Mouse (Mus musculus) stomach, embryonic 14.5 days (tissue): ENCODE data around the gene Dhh. TPM values are rescaled to one million over a fixed set of nuclear protein-coding genes. Genes with fewer than 3 reads are reported as not detected.

Experiments used
- ATAC-seq: fragments of 200-750 bp; cut with Nextera tagmentation; 2 replicates; pipeline ENCODE4 v1.8.0; 2017; ENCODE audit warnings: low read depth, moderate TSS enrichment; ENCODE audit not compliant: insufficient number of reproducible peaks, insufficient read depth, low FRiP score
- H3K27ac ChIP-seq: fragments of 300-500 bp; sonication (generic); 2 replicates; pipeline ENCODE4 v1.5.1; 2014; ENCODE audit warnings: mild to moderate bottlenecking, low read length, moderate library complexity, mixed read lengths
- H3K27me3 ChIP-seq: fragments of 300-500 bp; sonication (generic); 2 replicates; pipeline ENCODE4 v1.6.1; 2014; ENCODE audit warnings: low read length, control low read depth, mixed read lengths; ENCODE audit not compliant: control insufficient read depth, insufficient read depth
- H3K36me3 ChIP-seq: fragments of 300-500 bp; sonication (generic); 2 replicates; pipeline ENCODE4 v1.6.1; 2014; ENCODE audit warnings: mild to moderate bottlenecking, control low read depth, low read length, moderate library complexity, mixed read lengths; ENCODE audit not compliant: control insufficient read depth, insufficient read depth
- H3K4me1 ChIP-seq: fragments of 300-500 bp; sonication (generic); 2 replicates; pipeline ENCODE4 v1.6.1; 2014; ENCODE audit warnings: low read length, control low read depth, mixed read lengths; ENCODE audit not compliant: control insufficient read depth, insufficient read depth
- H3K4me2 ChIP-seq: fragments of 300-500 bp; sonication (generic); replicated peaks from 2 replicates; pipeline ENCODE4 v1.6.1; 2014; ENCODE audit warnings: low read depth, low read length, control low read depth
- H3K4me3 ChIP-seq: fragments of 300-500 bp; sonication (generic); 2 replicates; pipeline ENCODE4 v1.5.1; 2014; ENCODE audit warnings: low read depth, low read length, control low read depth
- H3K9ac ChIP-seq: fragments of 300-500 bp; sonication (generic); replicated peaks from 2 replicates; pipeline ENCODE4 v1.6.1; 2014; ENCODE audit warnings: low read depth, mild to moderate bottlenecking, control low read depth, low read length, moderate library complexity, mixed read lengths
- H3K9me3 ChIP-seq: fragments of 300-500 bp; sonication (generic); 2 replicates; pipeline ENCODE4 v1.6.1; 2016; ENCODE audit warnings: low read depth, low read length, control low read depth; ENCODE audit not compliant: control insufficient read depth
- WGBS: fragments of 180-500 bp; shearing (Covaris S2); extraction: QIAGEN DNeasy Blood & Tissue Kit; methylation state at CpG from one replicate; pipeline ENCODE4 v1.1.7; 2014; 5-methylcytosine and 5-hydroxymethylcytosine counted together
- polyA plus RNA-seq: library from polyadenylated mRNA; unstranded; fragments of >200 nt; fragmentation: Nextera tagmentation; extraction: Ambion mirVana; gene quantifications from 2 replicates; pipeline ENCODE4 v1.2.1, GENCODE M21; 2014

The Dhh gene
- polyA plus RNA-seq, 1 experiment from 2014 or later = 0.65 TPM

GRCm38 (mm10) chr15:98843595-98844223 lies 54.6 kb downstream of the Dhh start:
- 92% methylated on average over 11 of the region's 11 CpGs for WGBS
- H3K27me3 ChIP-seq = no peaks in the 10 kb centered on the region
- no peak overlapping the region for H3K9ac ChIP-seq
- H3K4me2 ChIP-seq = no peak overlapping the region
- H3K36me3 ChIP-seq = peaks cover 100% of the 10 kb centered on the region
- no peaks in the 10 kb centered on the region for H3K9me3 ChIP-seq
- H3K4me1 ChIP-seq = no peaks in the 10 kb centered on the region
- ATAC-seq = no peak
- no peak overlapping the region for H3K27ac ChIP-seq
- no peak overlapping the region for H3K4me3 ChIP-seq

Other genes with a start within 250 kb of the Dhh start
- 30.1 and 30.3 TPM in 2 replicates for gene Ddx23, start 235.6 kb downstream of the Dhh start, polyA plus RNA-seq
- gene Rnd1, start 221.1 kb downstream of the Dhh start, polyA plus RNA-seq = 0.75 and 0.83 TPM in 2 replicates
- 1.2 and 1.4 TPM in 2 replicates for gene Ccdc65, start 190.3 kb downstream of the Dhh start, polyA plus RNA-seq
- gene Fkbp11, start 170.3 kb downstream of the Dhh start, polyA plus RNA-seq = 38.1 and 39.2 TPM in 2 replicates
- 33.2 and 34.5 TPM in 2 replicates for gene Arf3, start 135.3 kb downstream of the Dhh start, polyA plus RNA-seq
- not detected in 2 replicates for gene Wnt10b, start 120.4 kb downstream of the Dhh start, polyA plus RNA-seq
- not detected in 2 replicates for gene Wnt1, start 108.7 kb downstream of the Dhh start, polyA plus RNA-seq
- not detected in 2 replicates for gene Ddn, start 89.0 kb downstream of the Dhh start, polyA plus RNA-seq
- 76.3 and 80.0 TPM in 2 replicates for gene Prkag1, start 67.0 kb downstream of the Dhh start, polyA plus RNA-seq
- gene Kmt2d, start 27.3 kb downstream of the Dhh start, polyA plus RNA-seq = 19.5 and 21.4 TPM in 2 replicates
- gene Rhebl1, start 4.0 kb downstream of the Dhh start, polyA plus RNA-seq = 8.1 and 9.9 TPM in 2 replicates
- 5.1 and 8.8 TPM in 2 replicates for gene Lmbr1l, start 19.7 kb upstream of the Dhh start, polyA plus RNA-seq
- 1,548 and 1,685 TPM in 2 replicates for gene Tuba1b, start 36.0 kb upstream of the Dhh start, polyA plus RNA-seq
- gene Gm49450, start 55.0 kb upstream of the Dhh start, polyA plus RNA-seq = not detected in 2 replicates
- 1,231 and 1,258 TPM in 2 replicates for gene Tuba1a, start 55.2 kb upstream of the Dhh start, polyA plus RNA-seq
- 191 and 203 TPM in 2 replicates for gene Tuba1c, start 131.4 kb upstream of the Dhh start, polyA plus RNA-seq
- gene Prph, start 156.6 kb upstream of the Dhh start, polyA plus RNA-seq = 31.1 and 38.9 TPM in 2 replicates
- 22.7 and 24.6 TPM in 2 replicates for gene Troap, start 176.0 kb upstream of the Dhh start, polyA plus RNA-seq
- 0.22 TPM in 1 of 2 replicates, not detected in the other for gene C1ql4, start 189.3 kb upstream of the Dhh start, polyA plus RNA-seq
- gene Dnajc22, start 194.6 kb upstream of the Dhh start, polyA plus RNA-seq = 9.3 and 11.0 TPM in 2 replicates
- 34.2 and 35.5 TPM in 2 replicates for gene Spats2, start 227.4 kb upstream of the Dhh start, polyA plus RNA-seq